Mouse (Mus musculus): ENCODE measurements around the gene Prkca. TPM values are rescaled to one million over a fixed set of nuclear protein-coding genes. Genes with fewer than 3 reads are reported as not detected.

Gene Prkca
- polyA plus RNA-seq, 1 experiment from 2014 or later = 3.4 TPM

GRCm38 (mm10) chr11:108307258-108307657 lies 36.5 kb downstream of the Prkca start:
- H3K9me3 ChIP-seq = no peaks in the 10 kb centered on the region
- no peaks in the 10 kb centered on the region for H3K36me3 ChIP-seq (replicated peaks)
- H3K4me3 ChIP-seq = no peak overlapping the region
- no peaks in the 10 kb centered on the region for H3K27me3 ChIP-seq (replicated peaks; ENCODE audit: low read depth, poor library complexity, severe bottlenecking)
- DNase-seq (ENCODE audit: low spot score) = no peak
- H3K27ac ChIP-seq (replicated peaks) = no peak overlapping the region
- 84% methylated on average over 7 of the region's 7 CpGs for WGBS
- peaks cover 11% of the 10 kb centered on the region for H3K4me1 ChIP-seq

DNA sequence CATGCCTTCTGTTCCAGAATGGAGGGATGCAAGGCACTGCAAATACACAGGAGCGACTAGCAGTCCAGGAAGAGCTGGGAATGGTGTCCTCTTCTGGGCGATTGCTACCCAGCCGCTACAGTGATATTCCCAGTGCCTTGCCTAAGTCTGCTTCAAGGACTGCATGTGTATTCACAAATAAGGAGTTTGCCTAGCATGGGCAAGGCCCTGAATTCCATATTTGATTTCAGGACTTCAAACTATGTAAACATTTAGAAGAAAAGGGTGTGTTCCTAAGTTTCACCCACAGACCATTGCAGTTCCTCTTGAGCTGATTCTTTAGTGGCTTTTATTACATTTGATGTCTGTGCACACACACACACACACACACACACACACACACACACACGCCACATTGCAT lies 39.9 kb downstream of the Prkca start:
- H3K27ac ChIP-seq (replicated peaks) = no peak overlapping the region
- no peaks in the 10 kb centered on the region for H3K9me3 ChIP-seq
- H3K36me3 ChIP-seq (replicated peaks) = no peaks in the 10 kb centered on the region
- WGBS = 95% methylated on average over 4 of the region's 4 CpGs
- H3K4me1 ChIP-seq = peaks cover 24% of the 10 kb centered on the region
- H3K27me3 ChIP-seq (replicated peaks; ENCODE audit: low read depth, poor library complexity, severe bottlenecking) = 0 out of 2 replicates have a peak, but pooled peaks cover 3% of the 10 kb centered on the region
- no peak overlapping the region for H3K4me3 ChIP-seq
- DNase-seq (ENCODE audit: low spot score) = no peak

DNA sequence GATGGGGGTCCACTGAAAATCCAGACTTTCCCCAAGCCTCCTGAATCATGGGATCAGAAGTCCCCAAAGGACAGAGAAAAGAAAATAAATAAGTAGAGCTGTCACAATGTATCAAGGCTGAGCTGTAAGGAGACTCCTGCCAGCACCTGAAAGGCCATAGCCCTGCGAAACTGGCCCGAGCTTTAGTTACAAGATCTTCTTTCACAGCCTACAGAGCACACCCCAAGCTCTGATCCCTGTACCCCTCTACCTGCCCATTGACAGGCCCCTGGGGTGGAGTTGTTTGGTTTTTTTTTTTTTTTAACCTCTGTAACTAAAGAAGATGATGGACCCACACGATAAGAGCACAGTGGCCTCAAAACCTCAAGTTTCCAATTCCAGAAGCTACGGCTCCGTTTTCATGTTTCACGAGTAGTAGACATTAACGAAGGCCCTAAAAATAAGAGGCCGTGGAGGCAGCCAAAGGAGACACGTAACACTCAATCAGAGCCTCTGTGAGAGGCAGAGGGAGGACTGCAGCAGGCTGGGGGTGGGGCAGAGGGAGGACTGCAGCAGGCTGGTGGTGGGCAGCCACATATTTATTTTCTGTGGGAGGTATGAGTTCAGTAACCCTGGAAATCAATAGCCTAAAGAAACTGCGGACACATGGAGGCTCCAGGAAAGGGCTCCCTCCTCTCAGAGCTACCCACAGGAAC lies 41.8 kb downstream of the Prkca start:
- H3K9me3 ChIP-seq = no peaks in the 10 kb centered on the region
- H3K27ac ChIP-seq (replicated peaks) = no peak overlapping the region
- no peak overlapping the region for H3K4me3 ChIP-seq
- H3K4me1 ChIP-seq = peaks cover 24% of the 10 kb centered on the region
- H3K36me3 ChIP-seq (replicated peaks) = no peaks in the 10 kb centered on the region
- DNase-seq (ENCODE audit: low spot score) = no peak
- 67% methylated on average over 10 of the region's 10 CpGs for WGBS
- H3K27me3 ChIP-seq (replicated peaks; ENCODE audit: low read depth, poor library complexity, severe bottlenecking) = 0 out of 2 replicates have a peak, but pooled peaks cover 6% of the 10 kb centered on the region

DNA sequence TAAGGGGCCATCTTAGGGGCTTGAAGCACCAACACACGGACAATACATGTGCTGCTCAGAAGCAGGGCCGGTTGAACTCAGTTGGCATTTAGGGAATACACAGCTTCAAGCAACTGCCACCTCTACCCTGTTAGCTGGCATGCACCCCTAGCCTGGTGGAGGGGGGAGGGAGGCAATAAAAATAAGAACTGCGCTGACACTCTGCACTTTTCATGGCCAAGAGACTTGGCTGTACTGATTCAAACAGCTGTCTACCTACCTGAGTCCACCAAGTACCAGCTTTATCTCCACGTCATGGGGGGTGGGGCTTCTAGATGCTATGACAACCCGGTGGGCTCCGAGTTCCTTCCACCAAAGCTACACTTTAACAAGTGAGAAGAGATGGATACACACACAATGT lies 42.7 kb downstream of the Prkca start:
- 92% methylated on average over 6 of the region's 6 CpGs for WGBS
- no peak overlapping the region for H3K4me3 ChIP-seq
- no peak overlapping the region for H3K27ac ChIP-seq (replicated peaks)

GRCm38 (mm10) chr11:108300443-108300842 lies 43.3 kb downstream of the Prkca start:
- H3K27me3 ChIP-seq (replicated peaks; ENCODE audit: low read depth, poor library complexity, severe bottlenecking) = 0 out of 2 replicates have a peak, but pooled peaks cover 6% of the 10 kb centered on the region
- no peak overlapping the region for H3K27ac ChIP-seq (replicated peaks)
- no peak overlapping the region for H3K4me3 ChIP-seq
- peaks cover 24% of the 10 kb centered on the region for H3K4me1 ChIP-seq
- WGBS = 97% methylated on average over 1 of the region's 1 CpGs
- DNase-seq (ENCODE audit: low spot score) = no peak
- no peaks in the 10 kb centered on the region for H3K36me3 ChIP-seq (replicated peaks)
- no peaks in the 10 kb centered on the region for H3K9me3 ChIP-seq

More for the DNA sequence above, 42.7 kb downstream of the Prkca start:
- H3K9me3 ChIP-seq = no peaks in the 10 kb centered on the region
- no peak for DNase-seq (ENCODE audit: low spot score)
- peaks cover 24% of the 10 kb centered on the region for H3K4me1 ChIP-seq
- H3K36me3 ChIP-seq (replicated peaks) = no peaks in the 10 kb centered on the region
- 0 out of 2 replicates have a peak, but pooled peaks cover 6% of the 10 kb centered on the region for H3K27me3 ChIP-seq (replicated peaks; ENCODE audit: low read depth, poor library complexity, severe bottlenecking)

GRCm38 (mm10) chr11:108299913-108300312 lies 43.8 kb downstream of the Prkca start:
- Histone ChIP-seq H3K4me1 (peaks cover 24% of the 10 kb centered on the region), H3K36me3 (replicated peaks) (no peaks in the 10 kb centered on the region), H3K27me3 (replicated peaks; ENCODE audit: low read depth, poor library complexity, severe bottlenecking) (0 out of 2 replicates have a peak, but pooled peaks cover 6% of the 10 kb centered on the region), H3K27ac (replicated peaks) (no peak overlapping the region), H3K4me3 (no peak overlapping the region), H3K9me3 (no peaks in the 10 kb centered on the region)
- 90% methylated on average over 10 of the region's 10 CpGs for WGBS
- no peak for DNase-seq (ENCODE audit: low spot score)

- Histone ChIP-seq H3K36me3 (replicated peaks) (no peaks in the 10 kb centered on the region), H3K27me3 (replicated peaks; ENCODE audit: low read depth, poor library complexity, severe bottlenecking) (0 out of 2 replicates have a peak, but pooled peaks cover 6% of the 10 kb centered on the region), H3K4me3 (no peak overlapping the region), H3K4me1 (peaks cover 24% of the 10 kb centered on the region), H3K9me3 (no peaks in the 10 kb centered on the region), H3K27ac (replicated peaks) (no peak overlapping the region)
- DNase-seq (ENCODE audit: low spot score) = no peak
- WGBS = 41% methylated on average over 8 of the region's 8 CpGs
Observed at GRCm38 (mm10) chr11:108297956-108298355, 45.8 kb downstream of the Prkca start.

GRCm38 (mm10) chr11:108295373-108295772 lies 48.4 kb downstream of the Prkca start:
- no peaks in the 10 kb centered on the region for H3K36me3 ChIP-seq (replicated peaks)
- no peak for DNase-seq (ENCODE audit: low spot score)
- no peak overlapping the region for H3K4me3 ChIP-seq
- no peak overlapping the region for H3K27ac ChIP-seq (replicated peaks)
- no peaks in the 10 kb centered on the region for H3K9me3 ChIP-seq
- peaks cover 5% of the 10 kb centered on the region; the same call in 1 of the 2 replicates for H3K4me1 ChIP-seq
- H3K27me3 ChIP-seq (replicated peaks; ENCODE audit: low read depth, poor library complexity, severe bottlenecking) = 0 out of 2 replicates have a peak, but pooled peaks cover 6% of the 10 kb centered on the region

GRCm38 (mm10) chr11:108294305-108294813 lies 49.4 kb downstream of the Prkca start:
- H3K27me3 ChIP-seq (replicated peaks; ENCODE audit: low read depth, poor library complexity, severe bottlenecking) = 0 out of 2 replicates have a peak, but pooled peaks cover 6% of the 10 kb centered on the region
- H3K4me3 ChIP-seq = no peak overlapping the region
- no peaks in the 10 kb centered on the region for H3K36me3 ChIP-seq (replicated peaks)
- H3K4me1 ChIP-seq = no peaks in the 10 kb centered on the region
- H3K9me3 ChIP-seq = no peaks in the 10 kb centered on the region
- WGBS = 93% methylated on average over 12 of the region's 12 CpGs
- no peak for DNase-seq (ENCODE audit: low spot score)
- no peak overlapping the region for H3K27ac ChIP-seq (replicated peaks)

GRCm38 (mm10) chr11:108293843-108294242 lies 49.9 kb downstream of the Prkca start:
- Histone ChIP-seq H3K9me3 (no peaks in the 10 kb centered on the region), H3K4me1 (no peaks in the 10 kb centered on the region), H3K36me3 (replicated peaks) (no peaks in the 10 kb centered on the region), H3K27ac (replicated peaks) (no peak overlapping the region), H3K27me3 (replicated peaks; ENCODE audit: low read depth, poor library complexity, severe bottlenecking) (0 out of 2 replicates have a peak, but pooled peaks cover 3% of the 10 kb centered on the region), H3K4me3 (no peak overlapping the region)
- 67% methylated on average over 3 of the region's 3 CpGs for WGBS
- no peak for DNase-seq (ENCODE audit: low spot score)

GRCm38 (mm10) chr11:108289192-108289591 lies 54.5 kb downstream of the Prkca start:
- Histone ChIP-seq H3K4me1 (0 out of 2 replicates have a peak, but pooled peaks cover 10% of the 10 kb centered on the region), H3K36me3 (replicated peaks) (no peaks in the 10 kb centered on the region), H3K27ac (replicated peaks) (no peak overlapping the region), H3K4me3 (no peak overlapping the region), H3K27me3 (replicated peaks; ENCODE audit: low read depth, poor library complexity, severe bottlenecking) (no peaks in the 10 kb centered on the region), H3K9me3 (no peaks in the 10 kb centered on the region)
- no peak for DNase-seq (ENCODE audit: low spot score)
- 92% methylated on average over 5 of the region's 5 CpGs for WGBS

DNA sequence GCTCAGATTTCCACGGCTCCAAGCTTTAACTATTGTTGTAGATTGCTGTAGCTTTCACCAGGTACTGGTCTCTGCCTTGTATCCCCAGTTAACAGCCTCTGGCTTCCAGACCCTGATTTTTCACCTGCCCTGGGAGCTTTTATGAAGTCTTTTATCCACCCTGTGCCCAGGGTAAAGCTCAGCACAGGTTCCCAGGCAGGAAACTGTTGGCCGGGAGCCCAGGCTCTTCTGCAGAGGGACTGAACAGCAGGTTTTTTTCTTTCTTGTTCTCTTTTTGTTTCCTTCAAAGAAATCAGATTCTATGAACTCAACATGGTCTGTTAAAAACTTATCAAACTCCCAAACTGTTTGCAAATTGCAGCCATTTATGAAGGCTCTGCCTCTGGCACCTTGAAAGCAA lies 56.4 kb downstream of the Prkca start:
- H3K36me3 ChIP-seq (replicated peaks) = no peaks in the 10 kb centered on the region
- H3K9me3 ChIP-seq = no peaks in the 10 kb centered on the region
- peaks cover 17% of the 10 kb centered on the region for H3K4me1 ChIP-seq
- no peak overlapping the region for H3K4me3 ChIP-seq
- WGBS = 68% methylated on average over 2 of the region's 2 CpGs
- no peak overlapping the region for H3K27ac ChIP-seq (replicated peaks)
- H3K27me3 ChIP-seq (replicated peaks; ENCODE audit: low read depth, poor library complexity, severe bottlenecking) = no peaks in the 10 kb centered on the region
- no peak for DNase-seq (ENCODE audit: low spot score)

DNA sequence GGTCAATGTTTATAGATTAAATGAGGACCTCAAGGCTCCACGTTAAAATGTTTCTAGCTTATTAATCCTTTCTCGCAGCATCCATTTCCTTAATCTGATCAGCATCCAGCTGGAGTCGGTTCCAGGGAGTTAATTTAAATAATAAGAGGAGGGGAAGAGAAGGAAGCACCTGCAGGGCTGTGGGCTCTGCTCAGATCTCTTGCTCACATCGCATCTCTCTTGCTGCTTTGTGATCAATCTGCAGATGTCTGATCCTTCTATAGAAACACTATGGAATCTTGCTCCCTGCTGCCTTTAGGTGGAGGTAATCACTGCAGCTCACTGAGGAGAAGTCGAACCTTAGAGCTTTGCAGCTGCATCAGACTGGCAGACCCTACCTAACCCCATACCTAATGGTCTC lies 58.7 kb downstream of the Prkca start:
- H3K9me3 ChIP-seq = no peaks in the 10 kb centered on the region
- H3K4me1 ChIP-seq = peaks cover 25% of the 10 kb centered on the region
- no peaks in the 10 kb centered on the region for H3K36me3 ChIP-seq (replicated peaks)
- 41% methylated on average over 5 of the region's 5 CpGs for WGBS
- H3K27me3 ChIP-seq (replicated peaks; ENCODE audit: low read depth, poor library complexity, severe bottlenecking) = no peaks in the 10 kb centered on the region
- H3K27ac ChIP-seq (replicated peaks) = no peak overlapping the region
- no peak for DNase-seq (ENCODE audit: low spot score)
- no peak overlapping the region for H3K4me3 ChIP-seq
